Mouse (Mus musculus) urinary bladder, adult 2 months (tissue): ENCODE results near the gene Depdc5. TPM values are rescaled to one million over a fixed set of nuclear protein-coding genes. Genes with fewer than 3 reads are reported as not detected.
A peak's percentile ranks its signal among the peaks of the same experiment; 100 is the strongest.

ENCODE experiments used
- DNase-seq: peaks from one replicate; pipeline ENCODE4 v3.0.0; 2022; ENCODE audit warnings: low spot score
- polyA plus RNA-seq: library from polyadenylated mRNA; depleted of rRNA; stranded (reverse); fragments of >200 nt; gene quantifications from 2 replicates; pipeline ENCODE4 v1.2.3, GENCODE M21; 2012

Depdc5 gene
- polyA plus RNA-seq, 1 experiment = 15.4 TPM

- DNase-seq = no peak
Measured at GRCm38 (mm10) chr5:32998783-32999182, 135.3 kb downstream of the Depdc5 start.

- DNase-seq = no peak
Measured at GRCm38 (mm10) chr5:33001111-33001510, 137.6 kb downstream of the Depdc5 start.

- DNase-seq = no peak
Measured at GRCm38 (mm10) chr5:33002781-33003180, 139.3 kb downstream of the Depdc5 start.

- DNase-seq = no peak
Measured at GRCm38 (mm10) chr5:33003500-33003899, 140.0 kb downstream of the Depdc5 start.

GRCm38 (mm10) chr5:33004110-33004509, 140.6 kb downstream of the Depdc5 start:
- DNase-seq = no peak

GRCm38 (mm10) chr5:33005442-33006145, 142.1 kb downstream of the Depdc5 start:
- DNase-seq = no peak

- no peak for DNase-seq
Measured at GRCm38 (mm10) chr5:33006670-33007069, 143.2 kb downstream of the Depdc5 start.

GRCm38 (mm10) chr5:33007371-33007770, 143.9 kb downstream of the Depdc5 start:
- no peak for DNase-seq

- DNase-seq = no peak
Measured at GRCm38 (mm10) chr5:33009301-33009700, 145.8 kb downstream of the Depdc5 start.

- no peak for DNase-seq
Measured at GRCm38 (mm10) chr5:33009818-33010812, 146.6 kb downstream of the Depdc5 start.

- no peak for DNase-seq
Measured at GRCm38 (mm10) chr5:33011132-33012106, 147.9 kb downstream of the Depdc5 start.

GRCm38 (mm10) chr5:33014096-33014495, 150.6 kb downstream of the Depdc5 start:
- DNase-seq = no peak

GRCm38 (mm10) chr5:33015579-33015978, 152.1 kb downstream of the Depdc5 start:
- DNase-seq = no peak

GRCm38 (mm10) chr5:33018189-33018560, 154.7 kb downstream of the Depdc5 start:
- no peak for DNase-seq

- peak; percentile 90 for DNase-seq
Measured at GRCm38 (mm10) chr5:33018561-33019425, 155.3 kb downstream of the Depdc5 start, which contains the start of gene Ywhah. Gene Ywhah, plus strand, starts transcription at chr5:33018816.

- DNase-seq = no peak
Measured at GRCm38 (mm10) chr5:33019426-33019821, 155.9 kb downstream of the Depdc5 start.

- no peak for DNase-seq
Measured at GRCm38 (mm10) chr5:33021622-33022021, 158.1 kb downstream of the Depdc5 start.

- no peak for DNase-seq
Measured at GRCm38 (mm10) chr5:33023337-33023736, 159.8 kb downstream of the Depdc5 start.

GRCm38 (mm10) chr5:33024474-33024873, 161.0 kb downstream of the Depdc5 start:
- DNase-seq = no peak

GRCm38 (mm10) chr5:33028656-33029055, 165.2 kb downstream of the Depdc5 start:
- DNase-seq = no peak
